Mouse (Mus musculus) heart, embryonic 14.5 days (tissue): ENCODE measurements around the gene Pigw. TPM values are rescaled to one million over a fixed set of nuclear protein-coding genes. Genes with fewer than 3 reads are reported as not detected.

Source experiments
- ATAC-seq: fragments of 200-750 bp; cut with Nextera tagmentation; 2 replicates; pipeline ENCODE4 v1.8.0; 2017; ENCODE audit warnings: low read depth, moderate TSS enrichment; ENCODE audit not compliant: insufficient number of reproducible peaks, insufficient read depth, low FRiP score
- H3K27ac ChIP-seq, 2 experiments: fragments of 200-500 bp in 1 of 2; fragments of 300-500 bp in 1 of 2; sonication (generic) in 1 of 2; replicated peaks in 1 of 2; 2 replicates each; pipeline ENCODE4 v1.5.1; 2012 to 2014; ENCODE audit warnings: low read depth in 2 of 2, low read length in 2 of 2, control low read depth in 1 of 2, mild to moderate bottlenecking in 1 of 2, mixed read lengths in 1 of 2; ENCODE audit not compliant: control insufficient read depth in 1 of 2, insufficient read depth in 1 of 2
- H3K27me3 ChIP-seq: fragments of 300-500 bp; sonication (generic); 2 replicates; pipeline ENCODE4 v1.6.1; 2014; ENCODE audit warnings: mild to moderate bottlenecking, low read length, control low read depth; ENCODE audit not compliant: control insufficient read depth, insufficient read depth
- H3K36me3 ChIP-seq: fragments of 300-500 bp; sonication (generic); 2 replicates; pipeline ENCODE4 v1.6.1; 2014; ENCODE audit warnings: mild to moderate bottlenecking, control low read depth, low read length, mixed read lengths; ENCODE audit not compliant: control insufficient read depth, insufficient read depth
- H3K4me1 ChIP-seq, 2 experiments: fragments of 200-500 bp in 1 of 2; fragments of 300-500 bp in 1 of 2; sonication (generic) in 1 of 2; 2 replicates each; pipeline ENCODE4 v1.6.1; 2012 to 2014; ENCODE audit warnings: low read length in 2 of 2, control low read depth in 1 of 2, mixed read lengths in 1 of 2; ENCODE audit not compliant: control insufficient read depth in 2 of 2, insufficient read depth in 2 of 2
- H3K4me2 ChIP-seq: fragments of 300-500 bp; sonication (generic); 2 replicates; pipeline ENCODE4 v1.6.1; 2014; ENCODE audit warnings: mild to moderate bottlenecking, low read length
- H3K4me3 ChIP-seq, 2 experiments: fragments of 200-500 bp in 1 of 2; fragments of 300-500 bp in 1 of 2; sonication (generic) in 1 of 2; 2 replicates each; pipeline ENCODE4 v1.5.1; 2012 to 2014; ENCODE audit warnings: low read length in 2 of 2, mild to moderate bottlenecking in 2 of 2, control low read depth in 1 of 2, low read depth in 1 of 2, moderate library complexity in 1 of 2; ENCODE audit not compliant: control insufficient read depth in 1 of 2, insufficient read depth in 1 of 2
- H3K9ac ChIP-seq: fragments of 300-500 bp; sonication (generic); 2 replicates; pipeline ENCODE4 v1.6.1; 2014; ENCODE audit warnings: mild to moderate bottlenecking, low read length
- H3K9me3 ChIP-seq: fragments of 300-500 bp; sonication (generic); 2 replicates; pipeline ENCODE4 v1.6.1; 2016; ENCODE audit warnings: low read length, control low read depth; ENCODE audit not compliant: control insufficient read depth
- WGBS: fragments of 180-500 bp; shearing (Covaris S2); extraction: QIAGEN DNeasy Blood & Tissue Kit; methylation state at CpG from one replicate; pipeline ENCODE4 v1.1.7; 2014; 5-methylcytosine and 5-hydroxymethylcytosine counted together
- polyA plus RNA-seq: library from polyadenylated mRNA; unstranded; fragments of >200 nt; fragmentation: Nextera tagmentation; extraction: Ambion mirVana; gene quantifications from 2 replicates; pipeline ENCODE4 v1.2.1, GENCODE M21; 2014

Gene Pigw
- polyA plus RNA-seq, 1 experiment from 2014 or later = 2.8 TPM

- 93% methylated on average over 8 of the region's 8 CpGs for WGBS
- Histone ChIP-seq H3K27me3 (no peaks in the 10 kb centered on the region), H3K4me1 (no peaks in the 10 kb centered on the region), H3K9ac (no peak overlapping the region), H3K27ac (no peak overlapping the region), H3K36me3 (peaks cover 97% of the 10 kb centered on the region), H3K4me3 (no peak overlapping the region), H3K9me3 (no peaks in the 10 kb centered on the region), H3K4me2 (no peak overlapping the region)
- ATAC-seq = no peak
Measured at GRCm38 (mm10) chr11:84888025-84888424, 7.9 kb upstream of the Pigw start.

DNA sequence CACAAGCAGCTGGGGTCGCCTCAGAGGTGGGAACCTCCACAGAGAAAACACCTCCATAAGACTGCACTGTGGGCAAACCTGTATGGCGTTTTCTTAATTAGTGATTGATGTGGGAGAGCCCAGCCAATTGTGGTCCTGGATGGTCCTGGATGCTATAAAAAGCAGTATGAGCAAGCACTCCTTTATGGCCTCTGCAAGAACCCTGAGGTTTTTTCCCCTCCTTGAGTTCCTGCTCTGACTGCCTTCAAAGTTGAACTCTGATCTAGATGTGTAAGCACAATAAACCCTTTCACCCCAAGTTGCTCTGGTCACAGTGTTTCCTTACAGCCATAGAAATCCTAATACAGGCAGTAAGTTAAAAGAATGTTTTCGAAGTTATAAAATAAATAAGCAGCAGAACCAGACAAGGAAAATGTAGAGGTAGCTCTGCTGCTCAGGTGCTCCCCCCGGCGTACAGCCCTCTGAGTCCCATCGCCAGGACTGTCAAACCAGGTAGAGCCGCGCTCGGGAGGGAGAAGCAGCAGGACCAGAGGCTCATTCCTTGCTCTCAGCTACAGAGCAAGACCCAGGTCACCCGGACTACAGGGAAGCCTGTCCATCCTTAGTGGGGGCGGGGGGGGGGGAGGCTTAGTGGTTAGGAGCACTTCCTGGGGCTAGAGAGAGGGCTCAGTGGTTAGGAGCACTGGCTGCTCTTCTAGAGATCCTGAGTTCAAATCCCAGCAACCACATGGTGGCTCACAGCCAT is 6.9 kb upstream of the Pigw start:
- no peak overlapping the region for H3K9ac ChIP-seq
- H3K27me3 ChIP-seq = no peaks in the 10 kb centered on the region
- no peak overlapping the region for H3K27ac ChIP-seq
- no peak for ATAC-seq
- no peaks in the 10 kb centered on the region for H3K4me1 ChIP-seq
- WGBS = 89% methylated on average over 11 of the region's 11 CpGs
- no peak overlapping the region for H3K4me3 ChIP-seq
- no peak overlapping the region for H3K4me2 ChIP-seq
- no peaks in the 10 kb centered on the region for H3K9me3 ChIP-seq
- H3K36me3 ChIP-seq = peaks cover 91% of the 10 kb centered on the region

GRCm38 (mm10) chr11:84886236-84886635 is 6.2 kb upstream of the Pigw start:
- ATAC-seq = no peak
- Histone ChIP-seq H3K9me3 (no peaks in the 10 kb centered on the region), H3K27me3 (no peaks in the 10 kb centered on the region), H3K4me1 (peaks cover 1 to 2% of the 10 kb centered on the region in 2 experiments; a peak in 2 of 4 replicates), H3K27ac (no peak overlapping the region), H3K4me3 (no peak overlapping the region), H3K4me2 (no peak overlapping the region), H3K9ac (no peak overlapping the region), H3K36me3 (peaks cover 84% of the 10 kb centered on the region)
- 87% methylated on average over 5 of the region's 5 CpGs for WGBS

- no peak for ATAC-seq
- WGBS = 83% methylated on average over 4 of the region's 4 CpGs
- H3K4me3 ChIP-seq = no peak overlapping the region
- H3K27ac ChIP-seq = no peak overlapping the region
- H3K9me3 ChIP-seq = no peaks in the 10 kb centered on the region
- peaks cover 77% of the 10 kb centered on the region for H3K36me3 ChIP-seq
- no peaks in the 10 kb centered on the region for H3K27me3 ChIP-seq
- H3K4me2 ChIP-seq = no peak overlapping the region
- peaks cover 3 to 8% of the 10 kb centered on the region in 2 experiments; a peak in 2 of 4 replicates for H3K4me1 ChIP-seq
- H3K9ac ChIP-seq = no peak overlapping the region
Measured at GRCm38 (mm10) chr11:84885238-84885637, 5.2 kb upstream of the Pigw start.

DNA sequence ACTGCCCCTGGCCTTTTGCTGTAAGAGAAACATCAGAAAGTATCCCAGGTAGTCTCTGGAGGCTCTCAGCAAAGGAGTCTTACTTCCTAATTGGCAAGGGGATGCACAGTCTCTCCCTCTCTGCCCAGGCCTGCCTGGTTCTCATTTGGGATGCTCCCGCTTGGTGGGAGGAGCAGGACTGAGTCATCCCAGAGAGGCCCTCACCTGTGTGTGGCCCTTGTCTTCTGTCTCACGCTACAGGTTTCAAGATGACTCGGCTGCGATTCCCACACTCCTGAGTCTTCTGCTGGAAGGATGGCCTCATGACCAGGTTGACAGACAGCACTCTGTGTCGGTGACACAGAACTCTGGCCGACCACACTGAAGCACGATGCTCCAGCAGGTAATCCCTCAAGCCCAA is 2.3 kb upstream of the Pigw start:
- H3K27ac ChIP-seq = no peak overlapping the region
- H3K27me3 ChIP-seq = no peaks in the 10 kb centered on the region
- 95% methylated on average over 7 of the region's 7 CpGs for WGBS
- peaks cover 58% of the 10 kb centered on the region for H3K36me3 ChIP-seq
- H3K9me3 ChIP-seq = no peaks in the 10 kb centered on the region
- peaks cover 5 to 14% of the 10 kb centered on the region in 2 experiments; a peak in 3 of 4 replicates for H3K4me1 ChIP-seq
- H3K4me2 ChIP-seq = no peak overlapping the region
- ATAC-seq = no peak
- H3K9ac ChIP-seq = no peak overlapping the region
- H3K4me3 ChIP-seq = no peak overlapping the region

DNA sequence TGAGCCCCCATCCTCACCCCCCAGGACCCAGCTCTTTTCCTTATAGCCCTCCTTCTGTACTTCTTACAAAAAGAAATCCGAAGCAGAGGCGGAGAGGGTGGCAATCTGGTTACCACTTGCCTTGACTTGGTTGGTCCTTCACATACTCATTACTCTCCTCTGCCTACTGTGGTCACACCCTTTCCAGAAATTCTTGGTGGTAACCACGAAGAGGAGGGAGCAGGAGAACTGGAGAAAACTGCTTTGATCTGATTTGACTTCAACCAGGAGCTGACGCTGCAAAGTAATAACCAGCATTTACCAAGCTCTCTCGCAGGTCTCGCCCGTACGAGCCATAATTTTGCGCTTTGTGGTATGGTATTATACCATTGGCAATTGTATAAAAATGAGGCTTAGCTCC is 886 bp upstream of the Pigw start:
- H3K4me3 ChIP-seq = peak overlapping the region; percentile 79 to 92
- no peak for ATAC-seq
- 61% methylated on average over 9 of the region's 9 CpGs for WGBS
- H3K9ac ChIP-seq = peak overlapping the region; percentile 95
- peaks cover 5 to 14% of the 10 kb centered on the region in 2 experiments; a peak in 3 of 4 replicates for H3K4me1 ChIP-seq
- H3K27ac ChIP-seq = peak overlapping the region; percentile 82 to 96
- H3K36me3 ChIP-seq = peaks cover 50% of the 10 kb centered on the region
- peak overlapping the region; percentile 95 for H3K4me2 ChIP-seq
- no peaks in the 10 kb centered on the region for H3K9me3 ChIP-seq
- no peaks in the 10 kb centered on the region for H3K27me3 ChIP-seq

- Histone ChIP-seq H3K27ac (peak overlapping the region; percentile 82 to 96), H3K4me2 (peak overlapping the region; percentile 95), H3K9ac (peak overlapping the region; percentile 95), H3K4me3 (peak overlapping the region; percentile 79 to 92), H3K36me3 (peaks cover 45% of the 10 kb centered on the region), H3K4me1 (peaks cover 5 to 14% of the 10 kb centered on the region in 2 experiments; a peak in 3 of 4 replicates), H3K27me3 (no peaks in the 10 kb centered on the region), H3K9me3 (no peaks in the 10 kb centered on the region)
- ATAC-seq = peak; percentile 44
- WGBS = under 1% methylated on average over 20 of the region's 24 CpGs
Measured at GRCm38 (mm10) chr11:84880465-84880961, 428 bp upstream of the Pigw start.
